In the genomic region with DNA sequence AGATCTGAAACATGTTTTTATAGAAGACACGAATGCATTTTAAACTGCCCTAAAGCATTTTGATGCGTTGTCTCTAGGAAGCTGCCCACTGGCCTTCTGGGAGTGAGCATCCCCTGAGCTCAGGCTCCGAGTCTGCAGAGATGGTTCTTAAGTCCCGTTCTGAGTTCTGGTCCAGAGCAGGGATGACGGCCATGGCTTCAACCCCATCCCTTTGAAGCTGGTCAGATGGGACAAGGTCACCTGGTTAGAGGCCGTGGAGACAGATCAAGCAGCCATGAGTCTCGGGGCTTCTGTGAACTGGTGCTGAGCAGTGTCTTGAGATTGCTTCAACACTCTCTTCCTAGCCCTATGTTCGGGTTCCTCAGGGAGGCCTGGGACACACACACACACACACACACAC, we compare ENCODE assay signal across 21 mouse cellular contexts.
"Had no signal": no experiment of that assay in that cellular context is flagged by ENCODE, and none has a peak within 500 bp of the region (broad histone marks: within the 10 kb centered on the region; RNA-seq: fewer than 3 reads in every experiment).

No protein-coding gene starts in this region.

- H3K27ac ChIP-seq: liver, embryonic 15.5 days; lung, embryonic 15.5 days; macrophage; midbrain, embryonic 13.5 days; midbrain, embryonic 15.5 days; neural tube, embryonic 13.5 days; neural tube, embryonic 15.5 days had no signal

- H3K4me1 ChIP-seq: liver, embryonic 15.5 days; lung, embryonic 15.5 days; midbrain, embryonic 13.5 days; midbrain, embryonic 15.5 days; neural tube, embryonic 13.5 days; neural tube, embryonic 15.5 days had no signal

- DNase-seq: liver, postnatal 0 days; lung, adult 2 months; lung, postnatal 14 days; lung, postnatal 36 days; retina, postnatal 1 day; right cerebral cortex, adult 18-20 months; right cerebral cortex, postnatal 25 days; right cerebral cortex, postnatal 4 days; spleen, adult 18-20 months; thymus, adult 2 months; thymus, postnatal 25 days; thymus, postnatal 4 days had no signal

- H3K9me3 ChIP-seq: liver, embryonic 15.5 days; lung, embryonic 15.5 days; megakaryocyte, embryonic 14.5 days; midbrain, embryonic 13.5 days; midbrain, embryonic 15.5 days; neural tube, embryonic 13.5 days; neural tube, embryonic 15.5 days had no signal

- H3K27me3 ChIP-seq: liver, embryonic 15.5 days; lung, embryonic 15.5 days; megakaryocyte, embryonic 14.5 days; midbrain, embryonic 13.5 days; midbrain, embryonic 15.5 days; neural tube, embryonic 13.5 days; neural tube, embryonic 15.5 days had no signal

- H3K4me3 ChIP-seq: liver, embryonic 15.5 days; lung, embryonic 15.5 days; megakaryocyte, embryonic 14.5 days; midbrain, embryonic 13.5 days; midbrain, embryonic 15.5 days; myocyte; neural tube, embryonic 13.5 days; neural tube, embryonic 15.5 days had no signal

- H3K36me3 ChIP-seq: liver, embryonic 15.5 days; lung, embryonic 15.5 days; midbrain, embryonic 13.5 days; midbrain, embryonic 15.5 days; neural tube, embryonic 13.5 days; neural tube, embryonic 15.5 days had no signal
